Mouse (Mus musculus): ENCODE measurements around the gene Snrnp27. TPM values are rescaled to one million over a fixed set of nuclear protein-coding genes. Genes with fewer than 3 reads are reported as not detected.

Gene Snrnp27
- polyA plus RNA-seq, 1 experiment: 63.4 TPM

DNA sequence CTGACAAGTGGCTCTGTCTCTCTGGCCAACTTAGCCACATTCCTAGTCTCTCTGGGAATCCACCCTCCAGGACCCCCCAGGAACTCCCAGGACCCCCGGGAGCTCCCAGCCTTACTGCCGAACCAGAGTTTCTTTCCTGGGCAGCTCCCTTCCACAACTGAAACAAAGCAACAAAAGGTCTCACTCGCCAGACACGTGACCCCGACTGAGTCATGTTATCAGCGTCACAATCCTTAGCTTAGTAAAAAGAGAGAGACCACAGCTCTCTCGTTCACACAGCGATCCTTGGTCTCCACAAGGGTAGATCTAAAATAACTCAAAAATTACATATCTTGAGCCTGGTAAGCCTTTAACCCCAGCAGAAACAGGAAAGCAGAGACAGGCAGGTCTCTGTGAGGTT is 42.6 kb downstream of the Snrnp27 start:
- Histone ChIP-seq H3K4me3 (ENCODE audit: insufficient read depth, low read length) (no peak overlapping the region), H3K27ac (ENCODE audit: insufficient read depth, low read depth, low read length) (no peak overlapping the region), H3K4me1 (ENCODE audit: control insufficient read depth, insufficient read depth, low read length) (peaks cover 14% of the 10 kb centered on the region)
- TF ChIP-seq POLR2A (IDR thresholded peaks at IDR 0.05; ENCODE audit: borderline replicate concordance, low read depth, low read length) (no peak), CTCF (IDR thresholded peaks at IDR 0.05; ENCODE audit: low read depth, low read length) (no peak)

DNA sequence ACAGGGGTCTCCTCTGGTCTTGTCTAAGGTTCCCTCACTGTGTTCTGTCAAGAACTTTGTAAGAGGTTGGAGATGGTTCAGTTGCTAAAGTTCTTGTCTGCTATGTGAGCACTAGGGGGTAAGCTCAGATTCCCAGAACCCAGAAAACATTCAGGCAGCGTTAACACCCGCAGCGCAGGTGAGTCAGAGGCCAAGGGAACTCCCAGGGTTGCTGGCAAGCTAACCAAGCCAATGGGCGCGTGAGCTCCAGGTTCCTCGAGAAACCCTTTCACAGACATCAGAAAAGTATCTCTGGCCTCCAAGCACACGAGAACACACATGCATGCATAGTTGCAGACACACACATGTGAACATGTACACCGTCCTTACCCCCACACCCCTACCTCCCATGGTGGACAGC is 43.5 kb downstream of the Snrnp27 start:
- Histone ChIP-seq H3K4me3 (ENCODE audit: insufficient read depth, low read length) (no peak overlapping the region), H3K4me1 (ENCODE audit: control insufficient read depth, insufficient read depth, low read length) (peaks cover 14% of the 10 kb centered on the region), H3K27ac (ENCODE audit: insufficient read depth, low read depth, low read length) (no peak overlapping the region)
- no peak for TF ChIP-seq POLR2A (IDR thresholded peaks at IDR 0.05; ENCODE audit: borderline replicate concordance, low read depth, low read length)

DNA sequence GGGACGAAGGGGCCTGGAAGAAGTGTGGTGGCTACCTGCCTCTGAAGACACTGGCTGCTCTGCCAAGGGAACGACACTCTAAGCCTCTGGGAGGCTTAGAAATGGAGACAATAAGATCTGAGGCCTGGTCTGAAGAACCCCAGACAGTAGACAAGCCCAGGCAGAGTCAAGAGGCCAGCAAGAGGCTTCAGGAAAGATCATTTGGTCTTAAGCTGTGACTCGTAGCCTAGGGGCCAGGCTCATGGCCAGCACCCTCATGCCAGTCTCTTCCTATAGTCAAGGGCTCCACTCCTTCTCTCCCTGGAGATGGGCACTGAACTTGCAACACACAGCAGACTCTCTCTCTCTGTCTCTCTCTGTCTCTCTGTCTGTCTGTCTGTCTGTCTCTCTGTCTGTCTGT is 44.2 kb downstream of the Snrnp27 start:
- Histone ChIP-seq H3K27ac (ENCODE audit: insufficient read depth, low read depth, low read length) (no peak overlapping the region), H3K4me3 (ENCODE audit: insufficient read depth, low read length) (no peak overlapping the region), H3K4me1 (ENCODE audit: control insufficient read depth, insufficient read depth, low read length) (peaks cover 14% of the 10 kb centered on the region)
- no peak for TF ChIP-seq POLR2A (IDR thresholded peaks at IDR 0.05; ENCODE audit: borderline replicate concordance, low read depth, low read length)
- no peak for TF ChIP-seq CTCF (IDR thresholded peaks at IDR 0.05; ENCODE audit: low read depth, low read length)

DNA sequence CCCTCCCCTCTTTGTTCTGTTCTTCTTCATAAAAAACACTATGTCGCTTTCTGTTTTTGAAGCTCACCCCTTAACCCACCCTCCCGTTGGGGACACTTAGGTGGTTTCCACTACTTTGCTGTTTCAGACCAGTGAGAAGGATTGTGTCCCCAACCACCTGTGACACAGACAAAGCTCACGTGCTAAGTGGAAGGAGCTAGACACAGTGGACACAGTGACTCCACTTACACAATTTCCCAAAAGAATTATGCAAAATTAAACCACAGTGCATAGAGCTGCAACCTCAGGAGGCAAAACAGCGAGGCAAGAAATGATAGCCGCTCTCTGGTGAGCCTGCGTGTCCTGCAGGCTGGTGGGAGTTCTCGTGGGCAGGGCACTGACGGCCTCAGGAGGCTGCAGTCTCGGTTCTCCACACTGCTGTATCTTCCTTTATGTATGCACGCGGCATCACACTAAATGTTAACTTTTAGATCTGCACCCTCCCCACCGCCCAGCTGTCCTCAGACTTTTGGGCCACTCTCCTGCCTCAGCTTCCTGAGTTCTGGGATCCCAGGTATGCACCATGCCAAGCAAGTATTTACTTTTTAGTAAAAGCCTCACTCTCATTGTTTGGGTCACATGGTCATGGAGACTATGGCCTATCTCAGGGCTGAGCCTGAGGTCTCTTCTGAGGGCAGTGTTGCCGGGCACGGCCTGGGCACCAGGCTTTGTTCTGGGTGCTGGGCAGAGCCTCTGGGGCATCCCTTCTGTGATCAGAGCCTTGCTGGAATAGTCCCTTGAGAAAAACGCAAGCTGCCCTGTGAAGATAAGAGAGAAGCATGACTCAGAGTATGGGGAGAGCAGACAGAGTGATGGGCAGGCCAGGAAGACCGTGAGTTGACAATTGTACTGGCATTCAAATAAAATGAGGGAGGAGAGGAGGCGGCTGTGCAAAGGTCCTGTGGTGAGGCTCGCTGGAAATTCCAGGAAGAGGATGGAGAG is 44.9 kb downstream of the Snrnp27 start:
- no peak overlapping the region for H3K4me3 ChIP-seq (ENCODE audit: insufficient read depth, low read length)
- no peak overlapping the region for H3K27ac ChIP-seq (ENCODE audit: insufficient read depth, low read depth, low read length)
- TF ChIP-seq POLR2A (IDR thresholded peaks at IDR 0.05; ENCODE audit: borderline replicate concordance, low read depth, low read length): no peak
- no peak for TF ChIP-seq CTCF (IDR thresholded peaks at IDR 0.05; ENCODE audit: low read depth, low read length)
- H3K4me1 ChIP-seq (ENCODE audit: control insufficient read depth, insufficient read depth, low read length): peaks cover 14% of the 10 kb centered on the region

DNA sequence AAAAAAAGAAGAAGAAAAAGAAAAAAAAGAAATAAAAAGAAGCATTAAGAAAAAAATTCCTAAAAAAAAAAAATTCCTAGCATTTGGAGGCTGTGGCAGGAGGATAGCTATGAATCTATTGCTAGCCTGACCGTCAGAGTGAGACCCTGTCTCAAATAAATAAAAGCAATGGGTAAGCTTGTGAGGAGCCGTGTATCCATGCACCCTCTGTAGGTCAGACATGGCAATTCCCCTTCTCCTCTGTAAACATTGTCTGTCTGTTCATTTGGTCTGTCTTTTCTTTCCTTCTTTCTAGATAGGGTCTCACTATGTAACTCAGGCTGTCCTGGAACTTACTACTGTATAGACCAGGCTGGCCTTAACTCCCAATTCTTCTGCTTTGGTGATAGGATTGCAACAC is 45.9 kb downstream of the Snrnp27 start:
- Histone ChIP-seq H3K27ac (ENCODE audit: insufficient read depth, low read depth, low read length) (no peak overlapping the region), H3K4me3 (ENCODE audit: insufficient read depth, low read length) (no peak overlapping the region), H3K4me1 (ENCODE audit: control insufficient read depth, insufficient read depth, low read length) (peaks cover 14% of the 10 kb centered on the region)
- TF ChIP-seq CTCF (IDR thresholded peaks at IDR 0.05; ENCODE audit: low read depth, low read length) (no peak), POLR2A (IDR thresholded peaks at IDR 0.05; ENCODE audit: borderline replicate concordance, low read depth, low read length) (no peak)

DNA sequence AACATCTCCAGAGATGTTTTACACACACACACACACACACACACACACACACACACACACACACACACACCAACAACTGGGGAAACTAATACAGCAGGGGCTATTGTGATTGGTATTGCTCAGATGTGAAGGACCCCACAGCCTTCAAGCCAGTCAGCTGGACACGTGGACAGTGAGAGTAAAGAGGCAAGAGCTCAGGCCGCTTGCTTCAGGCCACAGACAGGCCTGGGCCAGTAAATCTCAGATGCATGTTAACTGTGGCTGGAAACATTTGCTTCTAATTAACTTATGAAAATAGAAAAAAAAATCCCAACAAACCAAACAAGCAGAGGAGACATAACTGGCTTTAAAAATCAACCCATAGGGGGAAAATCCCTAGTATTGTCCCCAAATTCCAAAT is 46.5 kb downstream of the Snrnp27 start:
- TF ChIP-seq CTCF (IDR thresholded peaks at IDR 0.05; ENCODE audit: low read depth, low read length): no peak
- no peak for TF ChIP-seq POLR2A (IDR thresholded peaks at IDR 0.05; ENCODE audit: borderline replicate concordance, low read depth, low read length)
- peaks cover 14% of the 10 kb centered on the region for H3K4me1 ChIP-seq (ENCODE audit: control insufficient read depth, insufficient read depth, low read length)
- H3K4me3 ChIP-seq (ENCODE audit: insufficient read depth, low read length): no peak overlapping the region
- no peak overlapping the region for H3K27ac ChIP-seq (ENCODE audit: insufficient read depth, low read depth, low read length)

DNA sequence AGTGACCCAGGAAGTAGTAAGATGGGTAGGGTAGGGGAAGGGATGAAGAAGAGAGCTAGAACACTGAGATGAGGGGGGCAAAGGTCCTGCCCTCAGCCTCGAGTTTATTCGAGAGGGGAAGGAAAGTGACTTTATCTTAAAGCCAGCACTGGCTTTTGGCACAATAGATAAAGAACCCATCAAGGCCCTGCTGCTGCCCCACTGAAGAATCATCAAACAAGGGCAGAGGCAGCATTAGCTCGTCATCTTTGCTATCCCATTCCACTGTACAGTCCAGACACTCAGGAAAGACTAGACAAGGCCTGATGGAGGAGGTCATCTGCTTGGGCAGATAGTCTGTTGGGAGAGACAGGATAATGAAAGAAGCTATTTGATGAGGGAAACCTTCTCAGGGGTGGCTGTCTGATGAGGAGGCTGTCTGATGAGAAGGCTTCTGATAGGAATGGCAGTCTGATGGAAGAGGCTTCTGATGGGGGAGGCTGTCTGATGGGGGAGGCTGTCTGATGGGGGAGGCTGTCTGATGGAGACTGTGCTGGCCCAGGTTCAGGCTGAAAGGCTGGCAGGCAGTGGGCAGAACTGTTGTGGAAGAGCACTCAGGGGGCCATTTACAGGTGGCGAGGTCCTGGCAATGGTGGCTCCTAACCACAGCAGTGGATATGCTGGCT is 47.0 kb downstream of the Snrnp27 start:
- no peak overlapping the region for H3K4me3 ChIP-seq (ENCODE audit: insufficient read depth, low read length)
- H3K27ac ChIP-seq (ENCODE audit: insufficient read depth, low read depth, low read length): no peak overlapping the region
- peaks cover 14% of the 10 kb centered on the region for H3K4me1 ChIP-seq (ENCODE audit: control insufficient read depth, insufficient read depth, low read length)
- TF ChIP-seq POLR2A (IDR thresholded peaks at IDR 0.05; ENCODE audit: borderline replicate concordance, low read depth, low read length) (no peak), CTCF (IDR thresholded peaks at IDR 0.05; ENCODE audit: low read depth, low read length) (no peak)

DNA sequence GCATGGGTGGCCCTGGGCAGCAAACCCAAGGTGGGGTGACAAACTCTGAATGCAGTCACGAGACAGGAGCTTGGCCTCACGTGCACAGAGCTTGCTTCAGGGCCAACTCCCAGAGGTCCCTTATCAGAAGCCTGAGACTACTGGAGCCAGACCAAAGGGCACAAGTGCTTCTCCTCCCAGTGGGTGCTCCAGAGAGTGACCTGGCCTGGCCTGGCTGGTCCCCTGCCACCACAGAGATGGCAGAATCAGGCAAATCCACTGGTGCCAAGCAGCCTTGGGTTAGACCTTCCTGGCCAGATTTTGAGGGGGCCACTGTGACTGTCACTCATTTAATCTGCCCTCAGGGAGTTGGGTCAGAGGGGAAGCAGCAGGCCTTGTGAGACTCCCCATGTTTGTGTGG is 47.8 kb downstream of the Snrnp27 start:
- H3K4me1 ChIP-seq (ENCODE audit: control insufficient read depth, insufficient read depth, low read length): peaks cover 14% of the 10 kb centered on the region

DNA sequence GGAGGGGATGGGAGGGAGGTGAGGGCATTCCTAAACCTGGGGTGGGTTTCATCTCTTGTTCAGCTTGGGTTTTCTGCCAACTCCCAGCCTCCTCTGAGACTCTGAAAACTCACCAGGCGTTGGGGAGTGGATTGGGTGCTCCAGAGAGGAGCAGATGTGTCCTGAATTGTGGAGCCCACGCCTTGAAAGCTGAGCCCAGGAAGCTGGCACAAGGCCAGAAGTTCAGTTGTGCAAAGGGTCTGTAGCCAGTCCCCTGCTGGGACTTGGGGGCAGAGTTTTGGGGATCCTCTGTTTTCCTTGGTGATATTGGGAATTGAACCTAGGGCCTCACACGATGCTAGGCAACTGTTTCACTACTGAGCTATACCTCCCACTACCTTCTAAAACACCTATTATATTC is 54.2 kb downstream of the Snrnp27 start:
- Histone ChIP-seq H3K4me1 (ENCODE audit: control insufficient read depth, insufficient read depth, low read length) (0 out of 2 replicates have a peak, but pooled peaks cover 2% of the 10 kb centered on the region), H3K27ac (ENCODE audit: insufficient read depth, low read depth, low read length) (no peak overlapping the region), H3K4me3 (ENCODE audit: insufficient read depth, low read length) (no peak overlapping the region)
- TF ChIP-seq POLR2A (IDR thresholded peaks at IDR 0.05; ENCODE audit: borderline replicate concordance, low read depth, low read length) (no peak), CTCF (IDR thresholded peaks at IDR 0.05; ENCODE audit: low read depth, low read length) (no peak)

More for the DNA sequence above, 47.8 kb downstream of the Snrnp27 start:
- H3K27ac ChIP-seq (ENCODE audit: insufficient read depth, low read depth, low read length): no peak overlapping the region
- no peak overlapping the region for H3K4me3 ChIP-seq (ENCODE audit: insufficient read depth, low read length)
- TF ChIP-seq POLR2A (IDR thresholded peaks at IDR 0.05; ENCODE audit: borderline replicate concordance, low read depth, low read length): no peak
- TF ChIP-seq CTCF (IDR thresholded peaks at IDR 0.05; ENCODE audit: low read depth, low read length): no peak

DNA sequence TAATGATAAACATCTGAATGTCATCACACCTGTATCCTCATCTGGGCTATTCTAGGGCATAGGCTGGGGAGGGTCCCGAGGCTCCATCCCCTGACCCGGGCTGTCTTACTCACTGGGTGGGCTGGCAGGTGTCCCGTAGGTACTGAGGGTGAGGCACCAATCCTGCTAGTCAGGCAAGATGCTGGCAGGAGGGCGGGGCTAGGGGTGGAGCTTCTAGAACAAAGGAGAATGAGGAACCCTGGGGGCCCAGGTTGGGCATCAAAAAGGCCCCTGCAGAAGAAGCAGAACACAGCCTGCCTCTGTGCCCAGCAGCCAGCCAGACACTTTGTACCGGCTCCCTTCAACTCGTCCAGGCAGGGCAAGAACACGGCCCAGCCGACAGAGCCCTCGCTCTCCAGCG is 56.4 kb downstream of the Snrnp27 start, which contains the start of gene Asprv1:
Asprv1 (plus strand) TSS at position 219 of the 400 bp plus-strand sequence.
- H3K4me3 ChIP-seq (ENCODE audit: insufficient read depth, low read length): no peak within 1 kb of the TSS
- H3K4me1 ChIP-seq (ENCODE audit: control insufficient read depth, insufficient read depth, low read length): 0 out of 2 replicates have a peak, but pooled peaks cover 2% of the 10 kb centered on the region
- no peak within 1 kb of the TSS for H3K27ac ChIP-seq (ENCODE audit: insufficient read depth, low read depth, low read length)
- TF ChIP-seq CTCF (IDR thresholded peaks at IDR 0.05; ENCODE audit: low read depth, low read length) (no peak), POLR2A (IDR thresholded peaks at IDR 0.05; ENCODE audit: borderline replicate concordance, low read depth, low read length) (no peak)

Other genes starting within 250 kb of the Snrnp27 start
- gene C87436, start 246.1 kb downstream of the Snrnp27 start, polyA plus RNA-seq (2012; ENCODE audit: insufficient read depth, insufficient read length, missing spikeins): 16.6 and 20.3 TPM in 2 replicates
- 177 and 185 TPM in 2 replicates for gene Pcbp1, start 158.2 kb downstream of the Snrnp27 start, polyA plus RNA-seq (2012; ENCODE audit: insufficient read depth, insufficient read length, missing spikeins)
- not detected in 2 replicates for gene Asprv1, start 56.4 kb downstream of the Snrnp27 start, polyA plus RNA-seq (2012; ENCODE audit: insufficient read depth, insufficient read length, missing spikeins)
- 19.1 and 25.3 TPM in 2 replicates for gene Mxd1, start 15.4 kb downstream of the Snrnp27 start, polyA plus RNA-seq (2012; ENCODE audit: insufficient read depth, insufficient read length, missing spikeins)
- 15.6 and 16.3 TPM in 2 replicates for gene Gmcl1, start 48.9 kb upstream of the Snrnp27 start, polyA plus RNA-seq (2012; ENCODE audit: insufficient read depth, insufficient read length, missing spikeins)
- 305 and 317 TPM in 2 replicates for gene Anxa4, start 109.1 kb upstream of the Snrnp27 start, polyA plus RNA-seq (2012; ENCODE audit: insufficient read depth, insufficient read length, missing spikeins)
- 16.6 and 24.0 TPM in 2 replicates for gene Aak1, start 165.0 kb upstream of the Snrnp27 start, polyA plus RNA-seq (2012; ENCODE audit: insufficient read depth, insufficient read length, missing spikeins)